Mouse (Mus musculus): ENCODE measurements around the gene Gm2897. TPM values are rescaled to one million over a fixed set of nuclear protein-coding genes. Genes with fewer than 3 reads are reported as not detected.

The Gm2897 gene
- 0.08 and 0.18 TPM in 2 replicates for polyA plus RNA-seq (2012; rRNA removed)

DNA sequence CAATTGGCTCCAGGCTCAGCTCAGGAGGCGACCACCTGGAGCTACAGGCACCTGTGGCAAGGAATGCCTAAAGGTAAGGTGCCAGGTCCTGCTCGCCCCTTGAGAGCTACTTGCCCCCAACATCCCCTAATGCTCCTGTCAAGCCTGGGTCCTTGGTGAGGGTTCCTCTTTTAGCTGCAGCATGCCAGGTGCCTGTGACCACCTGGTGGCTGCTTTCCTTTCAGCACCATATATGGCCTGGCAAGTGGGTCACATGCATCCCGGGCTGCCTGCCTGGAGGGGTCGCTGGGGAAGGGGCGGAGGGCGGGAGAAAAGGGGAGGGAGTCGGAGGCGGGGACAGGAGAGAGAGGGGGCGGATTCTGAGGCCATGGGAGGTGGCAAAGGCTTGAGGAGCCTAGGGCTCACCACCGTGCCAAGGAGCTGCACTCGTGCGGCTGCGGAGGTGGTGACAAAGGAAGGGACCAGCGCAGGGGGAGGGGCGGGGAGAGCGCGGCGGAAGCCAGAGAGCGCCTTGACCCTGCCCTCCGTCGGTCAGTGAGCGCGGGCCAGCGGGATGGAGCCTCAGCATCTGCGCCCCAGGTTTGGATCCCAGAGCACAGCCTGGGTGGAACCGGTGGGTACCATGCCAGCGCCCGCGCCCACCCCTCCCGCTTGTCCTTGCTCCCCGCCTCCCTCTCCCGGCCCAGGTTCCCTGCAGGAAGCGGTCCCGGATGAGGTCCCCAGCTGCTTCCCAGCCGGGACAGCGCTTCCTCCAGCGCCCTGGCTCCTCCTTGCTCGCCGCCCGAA lies at the start of gene Gm2897:
TSS of gene Gm2897 (plus strand) at position 559 of the 786 bp plus-strand sequence.

DNA sequence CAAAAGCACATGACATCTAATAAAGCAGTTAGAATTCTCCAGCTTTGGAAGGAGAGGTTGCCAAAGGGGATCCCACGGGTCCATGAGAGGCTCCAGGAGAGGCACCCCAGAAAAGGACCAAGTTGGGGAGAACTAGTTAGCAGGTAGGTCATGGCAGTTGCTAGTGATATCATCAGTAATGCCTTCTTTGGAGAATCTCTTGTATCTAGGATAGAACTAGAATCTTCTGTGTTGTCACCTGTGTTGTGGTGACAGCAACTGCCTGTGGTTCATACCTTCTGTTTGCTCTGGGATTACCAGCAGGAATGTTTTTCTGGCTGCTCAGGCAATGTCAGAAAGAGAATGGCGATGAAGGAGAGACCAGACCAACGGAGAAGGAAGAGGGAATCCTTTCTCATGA lies 19.4 kb upstream of the Gm2897 start, which contains the start of gene Gm2888:
TSS of gene Gm2888 (plus strand) at position 301 of the 400 bp plus-strand sequence.

Other genes starting within 250 kb of the Gm2897 start
- not detected in 2 replicates for gene Gm2888, start 19.3 kb upstream of the Gm2897 start, polyA plus RNA-seq (2012; rRNA removed)
- not detected in 2 replicates for gene Gm10340, start 84.7 kb downstream of the Gm2897 start, polyA plus RNA-seq (2012; rRNA removed)
- gene Gm5795, start 139.0 kb downstream of the Gm2897 start, polyA plus RNA-seq (2012; rRNA removed), result not detected in 2 replicates
- gene D830030K20Rik, start 159.2 kb downstream of the Gm2897 start, polyA plus RNA-seq (2012; rRNA removed), result 0.07 and 0.20 TPM in 2 replicates